Mouse (Mus musculus): ENCODE measurements around the gene Rnft1.

Rnft1 gene

GRCm38 (mm10) chr11:86484101-86484868 is at the start of gene Rnft1:
Gene Rnft1, plus strand, starts transcription at chr11:86484657.
- peak; percentile 99 for DNase-seq (ENCODE audit: low read depth, low spot score)

GRCm38 (mm10) chr11:86436843-86437242 is 47.6 kb upstream of the Rnft1 start:
- peak; percentile 82 for DNase-seq (ENCODE audit: low read depth, low spot score)

- DNase-seq (ENCODE audit: low read depth, low spot score), result peak; percentile 56
Measured at GRCm38 (mm10) chr11:86438261-86438660, 46.2 kb upstream of the Rnft1 start.

- no peak for DNase-seq (ENCODE audit: low read depth, low spot score)
Measured at GRCm38 (mm10) chr11:86440791-86441190, 43.7 kb upstream of the Rnft1 start.

- DNase-seq (ENCODE audit: low read depth, low spot score), result no peak
Measured at GRCm38 (mm10) chr11:86453991-86454390, 30.5 kb upstream of the Rnft1 start.

DNA sequence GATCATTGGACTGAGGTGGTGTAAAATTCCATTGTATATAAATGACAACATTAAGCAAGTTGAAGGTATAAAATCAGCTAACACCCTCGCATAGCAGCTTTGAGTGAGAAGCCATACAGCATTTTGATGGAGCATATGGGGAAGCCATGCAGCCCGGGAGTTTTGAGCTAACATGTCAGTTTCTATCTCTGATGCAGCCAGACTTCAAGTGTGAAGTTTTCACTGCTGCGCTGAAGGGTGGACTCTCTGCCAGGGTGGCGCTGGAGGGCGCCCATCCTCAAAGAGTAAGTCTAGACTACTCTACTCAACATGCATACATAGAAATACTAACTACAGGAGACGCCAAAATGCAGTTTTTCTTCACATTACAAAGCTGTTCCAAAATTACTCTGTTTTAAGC is 26.9 kb upstream of the Rnft1 start:
- peak; percentile 29 for DNase-seq (ENCODE audit: low read depth, low spot score)

DNA sequence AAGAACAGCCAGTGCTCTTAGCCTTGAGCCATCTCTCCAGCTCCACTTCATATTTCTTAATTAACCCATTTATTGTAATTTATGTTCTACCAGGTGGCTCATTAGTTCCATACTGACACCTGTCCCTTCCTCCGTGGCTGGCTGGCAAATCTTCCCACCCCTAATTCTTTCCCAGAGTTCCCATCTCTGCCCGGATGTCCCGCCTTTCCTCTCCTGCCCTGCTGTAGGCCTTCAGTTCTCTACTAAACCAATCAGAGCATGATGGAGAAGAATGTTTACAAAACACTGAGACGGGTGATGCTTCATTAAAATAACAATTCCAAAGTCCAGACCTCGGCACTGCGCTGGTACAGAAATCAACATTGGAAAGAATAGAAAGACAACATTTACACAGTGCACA is 25.6 kb upstream of the Rnft1 start:
- DNase-seq (ENCODE audit: low read depth, low spot score), result no peak

GRCm38 (mm10) chr11:86462579-86462978 is 21.9 kb upstream of the Rnft1 start:
- DNase-seq (ENCODE audit: low read depth, low spot score), result no peak

- peak; percentile 83 for DNase-seq (ENCODE audit: low read depth, low spot score)
Measured at GRCm38 (mm10) chr11:86464275-86464674, 20.2 kb upstream of the Rnft1 start.

GRCm38 (mm10) chr11:86468345-86468744 is 16.1 kb upstream of the Rnft1 start:
- peak; percentile 87 for DNase-seq (ENCODE audit: low read depth, low spot score)

DNA sequence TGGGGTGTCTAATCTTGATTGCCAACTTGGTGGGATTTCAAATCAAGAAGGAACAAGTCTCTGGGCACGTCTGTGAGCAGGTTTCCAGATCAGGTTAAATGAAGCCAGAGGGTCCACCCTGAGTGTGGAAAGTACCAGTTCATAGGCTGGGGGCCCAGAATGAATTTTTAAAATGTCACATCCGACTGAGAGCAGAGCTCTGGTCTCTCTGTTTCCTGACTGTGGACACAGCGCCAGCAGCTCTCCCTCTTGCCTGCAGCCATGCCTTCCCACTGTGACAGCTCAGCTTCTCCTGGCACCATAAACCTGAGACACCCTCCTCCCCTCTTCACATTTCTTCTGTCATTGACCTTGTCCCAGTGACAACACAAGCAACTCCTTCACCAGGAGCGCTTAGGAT is 15.5 kb upstream of the Rnft1 start:
- peak; percentile 58 for DNase-seq (ENCODE audit: low read depth, low spot score)

DNA sequence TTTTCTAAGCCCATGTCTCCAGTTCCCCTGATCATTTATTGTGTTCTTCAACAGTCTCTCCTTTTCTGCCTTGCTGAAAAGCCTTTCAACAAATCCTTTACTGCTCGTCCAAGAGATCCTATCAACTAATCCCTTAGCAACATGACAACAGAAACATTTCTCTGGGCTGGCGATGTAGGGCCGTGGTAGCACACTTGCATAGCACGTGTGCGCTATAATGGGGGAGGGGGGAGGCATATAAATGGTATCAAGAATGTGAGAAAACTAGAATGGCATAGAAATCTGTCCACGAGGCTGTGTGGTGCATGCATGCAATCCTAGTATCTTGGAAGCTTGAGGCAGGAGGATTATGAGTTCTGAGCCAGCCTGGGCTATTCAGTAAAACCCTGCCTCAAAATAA is 12.7 kb upstream of the Rnft1 start:
- no peak for DNase-seq (ENCODE audit: low read depth, low spot score)

GRCm38 (mm10) chr11:86472771-86473171 is 11.7 kb upstream of the Rnft1 start:
- peak; percentile 92 for DNase-seq (ENCODE audit: low read depth, low spot score)

GRCm38 (mm10) chr11:86473576-86473975 is 10.9 kb upstream of the Rnft1 start:
- no peak for DNase-seq (ENCODE audit: low read depth, low spot score)

DNA sequence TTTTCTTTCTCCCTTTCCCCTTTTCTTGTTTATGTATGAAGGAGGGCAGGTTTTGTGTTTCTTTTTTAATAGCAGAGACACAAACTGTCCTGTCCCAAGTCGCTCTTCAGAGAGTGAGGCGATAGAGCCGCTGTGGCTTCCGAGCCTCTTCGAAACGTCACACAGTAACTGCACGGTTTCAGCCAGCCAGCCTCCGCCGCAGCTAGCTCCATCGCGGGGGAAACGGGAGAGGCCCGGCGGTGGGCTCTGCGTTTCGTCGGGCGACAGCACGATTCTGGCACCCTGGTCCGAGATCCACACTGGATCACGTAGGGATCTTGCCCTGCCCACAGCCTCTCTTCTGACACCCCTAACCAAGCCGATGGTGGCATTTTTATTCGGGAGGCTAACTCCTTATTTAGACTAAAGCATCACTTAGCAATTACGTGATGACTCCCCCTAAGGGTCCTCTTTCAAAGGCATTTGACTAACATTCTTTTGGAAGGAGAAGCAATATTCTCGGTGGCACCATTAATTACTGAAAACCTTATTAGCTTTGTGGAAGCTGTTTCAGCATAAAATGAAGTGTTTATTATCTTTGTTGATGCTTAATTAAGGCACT is 553 bp downstream of the Rnft1 start:
- DNase-seq (ENCODE audit: low read depth, low spot score), result peak; percentile 64

GRCm38 (mm10) chr11:86490782-86491181 is 6.3 kb downstream of the Rnft1 start:
- DNase-seq (ENCODE audit: low read depth, low spot score), result no peak

DNA sequence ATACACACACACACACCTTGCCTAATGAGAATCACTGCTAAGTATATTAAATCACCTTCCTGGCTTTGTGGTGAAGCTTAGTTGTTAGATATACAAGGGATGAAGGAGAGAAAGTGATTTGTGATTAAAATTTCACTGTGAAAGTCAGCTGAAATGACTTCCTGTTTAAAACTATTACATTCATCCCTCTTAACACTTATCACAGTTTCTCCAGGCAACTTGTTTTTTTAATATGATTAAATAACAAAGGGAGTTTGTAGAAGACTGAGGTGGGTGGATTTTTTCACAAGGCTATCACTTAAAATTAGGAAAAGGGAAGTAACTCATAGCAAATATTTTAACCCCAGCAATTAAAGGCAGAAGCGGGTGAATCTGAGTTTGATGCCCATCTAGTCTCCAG is 12.9 kb downstream of the Rnft1 start:
- no peak for DNase-seq (ENCODE audit: low read depth, low spot score)

GRCm38 (mm10) chr11:86497908-86498307 is 13.5 kb downstream of the Rnft1 start:
- DNase-seq (ENCODE audit: low read depth, low spot score), result peak; percentile 20

GRCm38 (mm10) chr11:86500795-86501194 is 16.3 kb downstream of the Rnft1 start:
- DNase-seq (ENCODE audit: low read depth, low spot score), result no peak

DNA sequence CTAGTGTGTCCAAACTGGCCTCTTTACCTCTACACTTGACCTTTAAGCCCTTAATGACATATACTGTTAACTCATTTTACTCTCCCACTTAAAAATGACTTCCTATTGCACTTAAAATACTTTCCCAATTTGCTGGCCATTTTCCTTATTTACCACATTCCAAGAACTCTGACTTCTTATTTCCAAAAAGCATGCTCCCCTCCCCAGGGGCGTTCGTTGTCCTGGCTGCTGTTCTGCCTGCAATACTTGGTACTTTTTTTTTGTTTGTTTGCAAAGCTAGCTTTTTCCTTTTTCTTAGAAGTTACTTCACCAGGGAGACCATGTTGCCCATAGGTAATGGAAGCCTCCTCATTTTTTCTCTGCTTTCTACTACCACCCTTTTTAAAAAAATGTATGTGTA is 18.7 kb downstream of the Rnft1 start:
- DNase-seq (ENCODE audit: low read depth, low spot score), result no peak

GRCm38 (mm10) chr11:86507334-86507733 is 22.9 kb downstream of the Rnft1 start:
- no peak for DNase-seq (ENCODE audit: low read depth, low spot score)

GRCm38 (mm10) chr11:86507991-86508390 is 23.5 kb downstream of the Rnft1 start:
- DNase-seq (ENCODE audit: low read depth, low spot score), result no peak

- no peak for DNase-seq (ENCODE audit: low read depth, low spot score)
Measured at GRCm38 (mm10) chr11:86516620-86517019, 32.2 kb downstream of the Rnft1 start.

Data from brain, adult 2 months (tissue).